Mouse (Mus musculus): ENCODE measurements at regions not wholly inside any gene's neighbourhood (a gene's known extent, or its start where the extent isn't known, plus 50 kb on each side); places are given as distances from the start of the nearest gene placed in this dataset.
A peak's percentile ranks its signal among the peaks of the same experiment; 100 is the strongest.

DNA sequence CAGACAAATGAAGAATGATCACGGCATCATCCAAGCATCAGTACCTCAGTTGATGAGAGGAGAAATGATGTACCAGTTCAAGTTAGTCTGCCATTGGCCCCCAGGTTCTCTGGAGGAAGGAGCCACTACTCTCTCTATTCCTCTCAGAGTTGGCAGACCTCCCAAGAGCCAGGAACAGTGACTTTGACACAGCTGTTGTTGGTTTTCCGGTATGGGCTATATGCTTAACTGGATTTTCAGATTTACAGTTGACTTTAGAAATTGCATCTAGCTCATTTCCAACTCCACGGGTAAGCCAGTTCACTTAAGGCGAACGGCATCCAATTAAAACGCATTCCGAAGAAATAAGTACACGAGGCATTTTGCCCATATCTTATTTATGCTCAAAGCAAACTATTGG is 182.9 kb upstream of the Ppargc1a start:
- DNase-seq = no peak

DNA sequence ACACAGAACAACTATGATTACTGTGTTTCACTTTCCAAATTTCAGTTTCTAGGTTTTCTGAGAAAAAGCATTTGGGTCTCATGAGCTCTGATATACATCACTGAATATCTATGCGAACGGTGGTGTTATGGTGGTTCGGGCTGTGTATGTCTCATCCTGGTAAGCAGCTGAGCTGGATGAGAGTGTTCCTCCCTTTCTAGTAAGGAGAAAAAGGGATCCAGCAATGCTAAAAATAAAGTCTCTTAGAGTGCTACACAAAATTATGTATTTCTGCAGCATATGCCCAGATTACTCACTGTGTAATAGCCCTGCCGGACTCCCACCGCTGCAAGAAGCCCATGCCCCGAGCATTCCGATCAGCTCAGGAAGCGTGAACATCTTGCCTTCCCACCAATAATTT is 173.4 kb upstream of the Ppargc1a start:
- no peak for DNase-seq

DNA sequence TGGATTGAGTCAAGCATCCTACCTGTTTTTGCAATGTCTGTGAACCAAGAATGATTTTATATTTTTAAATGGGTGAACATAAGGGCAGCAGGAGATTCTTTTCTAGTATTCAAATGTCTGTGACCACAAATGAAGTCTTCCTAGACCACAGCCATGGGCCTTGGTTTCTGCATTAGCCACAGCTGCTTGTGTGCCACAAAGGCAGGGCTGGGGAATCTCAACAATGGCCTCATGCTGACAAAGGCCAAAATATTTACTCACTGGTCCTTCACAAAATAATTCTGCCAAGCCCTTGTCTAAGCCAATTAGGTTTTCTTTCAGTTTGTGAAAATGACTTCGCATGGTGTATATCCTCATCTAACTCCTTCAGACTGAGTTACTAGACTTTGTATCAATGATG is 162.7 kb upstream of the Ppargc1a start:
- DNase-seq = no peak

DNA sequence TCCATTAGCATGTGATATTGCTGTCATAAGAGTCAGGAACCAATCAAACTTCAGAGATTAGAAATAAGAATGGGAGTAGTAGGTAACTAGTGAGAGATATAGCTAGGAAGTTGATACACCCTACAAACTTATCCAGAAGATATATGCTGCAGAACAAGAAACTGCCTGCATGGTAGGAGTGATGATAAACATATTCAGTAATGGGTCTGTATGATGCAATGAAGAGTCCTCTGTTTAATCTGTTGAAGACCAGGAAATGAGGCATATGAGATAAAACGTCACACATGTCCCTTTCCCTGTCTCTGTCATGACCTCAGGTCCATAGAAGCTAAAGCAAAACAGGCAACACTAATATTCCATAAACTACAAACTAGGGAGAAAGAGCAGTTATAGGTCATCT is 162.2 kb upstream of the Ppargc1a start:
- no peak for DNase-seq

DNA sequence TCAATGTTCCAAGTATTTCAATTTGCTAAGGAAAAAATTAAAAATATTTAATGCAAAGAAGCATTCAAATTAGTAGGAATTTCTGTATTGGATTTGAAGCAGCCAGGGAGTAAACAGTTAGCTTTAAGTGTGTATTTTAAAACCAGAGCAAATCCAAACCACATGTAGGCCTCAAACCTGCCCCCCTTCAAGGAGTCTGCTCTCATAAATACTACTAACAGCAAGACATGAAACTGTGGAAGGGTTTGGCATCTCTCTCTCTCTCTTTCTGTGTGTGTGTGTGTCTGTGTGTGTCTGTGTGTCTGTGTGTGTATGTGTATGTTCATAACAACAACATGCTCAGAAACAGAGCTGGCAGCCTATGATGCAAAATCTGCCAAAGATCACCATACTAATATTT is 159.2 kb upstream of the Ppargc1a start:
- DNase-seq = no peak

DNA sequence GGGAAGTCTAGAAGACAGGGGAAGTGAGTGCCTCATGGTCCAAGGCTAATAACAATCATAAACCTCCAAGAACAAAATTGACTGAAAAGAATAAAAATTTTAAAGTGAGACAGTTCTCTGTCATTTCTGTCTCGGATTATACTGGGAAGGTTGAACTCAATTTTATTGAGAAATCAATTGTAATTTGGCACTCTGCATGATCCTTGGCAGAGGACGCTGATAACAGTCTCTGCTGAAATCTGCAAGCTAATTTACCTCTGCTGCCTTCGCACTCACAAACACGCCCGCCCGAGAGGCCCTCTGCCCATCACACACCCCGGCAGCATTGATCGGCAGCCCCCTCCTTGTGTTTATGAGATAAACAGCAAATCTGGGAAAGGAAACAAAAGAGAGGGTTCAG is 151.4 kb upstream of the Ppargc1a start:
- no peak for DNase-seq

DNA sequence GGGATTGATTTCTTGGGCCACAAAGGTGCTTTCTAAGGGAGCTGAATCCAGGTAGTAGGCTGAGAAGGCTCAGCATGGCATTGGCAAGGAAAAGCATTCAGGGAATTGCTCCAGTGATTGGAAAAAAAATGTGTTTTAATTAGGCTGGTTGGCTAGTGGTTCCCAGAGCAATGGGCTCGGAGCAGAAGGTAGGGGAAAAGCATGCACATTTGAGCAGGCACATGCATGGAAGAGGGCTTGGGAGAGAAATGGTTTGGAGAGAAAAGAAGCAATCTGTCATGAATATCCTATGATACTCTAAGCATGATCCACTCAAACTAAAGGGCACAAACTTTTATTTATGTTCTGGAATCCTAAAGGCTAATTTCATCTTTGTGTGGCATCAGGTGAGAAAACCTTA is 150.9 kb upstream of the Ppargc1a start:
- DNase-seq = no peak

DNA sequence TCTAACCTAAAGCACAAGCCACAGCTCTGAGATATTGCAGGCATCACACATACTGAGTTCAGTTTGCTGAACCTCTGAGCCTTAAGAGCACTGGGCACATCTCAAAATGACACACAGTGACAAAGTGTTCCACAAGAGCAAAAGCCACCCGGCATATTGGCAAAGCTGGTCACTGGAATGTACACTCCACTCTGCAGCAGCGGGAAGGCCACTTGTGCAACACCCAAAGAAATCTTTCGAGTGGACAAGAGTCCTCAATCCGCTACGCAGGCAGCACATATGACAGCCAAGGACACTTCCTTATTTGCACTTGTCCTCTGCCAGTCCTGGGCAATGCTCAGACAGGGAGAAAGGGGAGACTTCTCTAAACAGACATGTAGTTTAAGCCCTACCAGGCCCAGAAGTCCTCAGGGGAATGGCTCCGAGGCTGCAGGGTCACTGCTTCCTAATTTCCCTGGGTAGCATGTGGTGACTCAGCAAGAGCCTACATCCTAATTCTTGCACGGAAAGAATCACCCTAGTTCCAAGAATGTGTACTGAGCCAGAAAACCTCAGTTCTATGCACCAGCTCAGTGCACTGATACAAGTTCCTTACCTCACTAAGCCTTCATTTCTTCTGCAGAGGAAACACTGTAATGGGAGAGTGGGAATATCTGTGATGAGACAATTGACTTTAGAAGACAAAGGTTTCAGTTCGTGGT is 144.5 kb upstream of the Ppargc1a start:
- peak; percentile 20 to 59 for DNase-seq

DNA sequence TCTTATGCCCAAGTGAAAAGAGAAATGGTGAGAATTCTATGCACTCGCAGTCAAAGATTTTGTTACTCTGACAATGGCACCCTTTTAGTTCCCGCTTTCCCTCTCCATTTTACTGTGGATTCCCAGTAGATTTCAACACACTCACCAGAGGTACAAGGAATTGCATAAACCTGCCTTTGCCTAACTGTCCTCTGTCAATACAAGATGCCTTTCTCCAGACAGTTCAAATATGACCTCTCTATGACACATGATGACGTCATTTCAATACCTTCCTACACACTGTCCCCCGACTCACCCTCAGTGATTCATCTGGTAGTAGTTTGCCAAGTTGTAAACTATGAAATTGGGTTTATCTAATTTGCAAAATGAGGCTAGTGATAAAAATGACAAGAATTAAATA is 143.1 kb upstream of the Ppargc1a start:
- DNase-seq = no peak

DNA sequence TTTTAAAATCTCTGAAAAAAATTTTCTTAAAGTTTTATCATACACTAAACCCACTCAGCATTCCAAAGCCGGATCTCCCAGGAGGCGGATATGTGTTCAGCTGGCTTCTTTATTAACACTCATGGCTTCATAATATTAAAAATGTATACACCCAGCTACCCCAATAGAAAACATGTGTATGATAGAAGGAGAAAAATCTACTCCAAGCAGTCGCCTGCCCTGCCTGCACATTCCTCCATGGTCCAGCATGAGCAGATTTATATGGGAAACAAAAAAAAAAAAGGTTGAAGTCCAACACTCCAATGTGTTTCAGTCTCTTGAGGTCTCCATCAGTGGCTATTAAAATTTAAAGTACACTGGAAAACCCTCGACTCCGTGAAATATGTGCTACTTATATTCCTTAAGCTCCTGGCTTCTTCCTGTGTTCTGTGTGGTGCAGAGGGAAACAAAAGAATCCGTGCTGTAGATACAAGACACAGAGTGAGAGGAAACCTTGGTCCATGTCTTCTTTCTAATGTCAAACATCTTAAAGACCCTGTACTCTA is 142.0 kb upstream of the Ppargc1a start:
- no peak for DNase-seq

DNA sequence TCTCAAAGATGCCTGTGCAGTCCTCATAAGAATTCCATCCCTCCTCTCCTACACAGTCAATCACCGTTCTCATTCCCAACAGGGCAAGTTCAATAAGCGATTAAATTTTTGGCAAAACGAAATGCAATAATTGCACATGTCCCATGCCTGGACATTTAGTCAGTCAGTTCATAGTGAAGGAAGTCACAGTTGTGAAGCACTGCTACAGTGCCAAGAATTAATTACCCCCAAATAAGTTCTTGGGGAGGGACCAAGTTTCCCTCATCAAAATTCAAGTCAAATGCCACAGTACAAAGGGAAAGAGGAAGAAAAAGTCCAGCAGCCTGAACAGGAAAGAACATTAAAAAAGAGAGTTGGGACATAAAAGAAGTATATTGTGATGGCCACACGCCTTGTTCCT is 112.4 kb upstream of the Ppargc1a start:
- no peak for DNase-seq

DNA sequence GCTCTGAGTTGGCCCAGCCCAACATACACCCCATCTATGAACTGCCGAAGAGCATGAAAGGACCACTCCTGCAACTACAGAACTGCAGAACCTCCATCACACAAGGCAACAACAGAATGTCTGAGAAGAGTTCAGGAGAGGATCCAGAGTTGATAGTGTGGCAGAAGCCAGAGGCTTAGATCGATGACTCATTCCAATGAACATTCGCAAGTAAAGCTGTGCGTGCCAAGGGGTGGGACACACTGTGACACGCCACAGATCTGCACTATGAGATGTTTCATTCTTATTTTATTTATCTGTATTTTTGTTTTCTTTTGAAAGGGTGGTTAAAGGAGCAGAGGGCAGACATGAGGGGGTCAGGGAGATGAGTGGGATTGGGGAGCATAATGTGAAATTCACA is 103.7 kb upstream of the Ppargc1a start:
- no peak for DNase-seq

DNA sequence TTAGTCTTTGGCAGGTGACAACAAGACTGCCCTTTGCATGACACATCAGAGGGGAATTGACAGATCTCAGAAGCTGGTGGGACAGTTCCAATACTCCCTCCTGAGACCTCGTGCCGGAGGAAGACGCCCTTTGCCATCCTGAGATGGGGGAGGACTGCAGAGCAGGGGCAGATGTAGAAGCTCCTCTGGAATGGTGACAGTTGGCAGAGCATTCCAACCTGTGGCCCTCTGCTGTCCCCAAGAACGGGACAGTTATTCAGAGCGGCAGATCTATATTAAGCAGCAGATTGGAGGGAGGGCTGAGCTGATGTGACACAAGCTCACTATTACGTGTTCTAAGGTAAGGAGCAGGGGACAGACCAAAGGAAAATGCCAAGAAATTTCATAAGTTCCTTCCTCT is 97.7 kb upstream of the Ppargc1a start:
- no peak for DNase-seq

DNA sequence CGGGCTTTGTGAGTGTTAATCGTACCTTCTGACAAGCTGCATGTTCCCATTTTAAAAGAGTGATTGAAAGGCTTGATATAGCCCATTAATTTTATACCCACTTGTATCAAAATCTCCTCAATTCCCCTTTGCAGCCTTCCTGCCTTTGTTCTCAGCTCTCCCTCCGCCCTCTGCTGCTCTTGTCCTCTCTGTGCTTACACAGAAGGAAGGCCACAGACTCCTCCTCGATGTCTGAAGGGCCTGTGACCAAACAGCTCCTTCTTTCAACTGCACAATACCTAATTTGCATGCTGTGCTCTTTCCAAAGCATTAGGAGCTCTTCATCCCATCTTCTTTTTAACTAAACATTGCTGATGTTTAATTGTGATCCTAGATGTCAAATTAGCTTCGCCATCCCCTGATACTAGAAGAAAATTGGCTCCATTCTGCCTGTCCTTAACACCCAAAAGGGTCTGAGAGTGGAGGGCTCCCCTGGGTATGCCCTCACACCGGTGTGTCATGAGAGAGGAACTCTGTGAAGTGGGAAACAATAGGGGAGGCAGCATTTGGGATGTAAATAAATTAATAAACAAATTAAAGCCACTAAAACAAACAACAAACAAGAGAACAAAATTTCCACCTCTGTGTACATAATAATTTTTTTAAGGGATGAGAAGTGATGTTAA is 90.8 kb upstream of the Ppargc1a start:
- no peak for DNase-seq

DNA sequence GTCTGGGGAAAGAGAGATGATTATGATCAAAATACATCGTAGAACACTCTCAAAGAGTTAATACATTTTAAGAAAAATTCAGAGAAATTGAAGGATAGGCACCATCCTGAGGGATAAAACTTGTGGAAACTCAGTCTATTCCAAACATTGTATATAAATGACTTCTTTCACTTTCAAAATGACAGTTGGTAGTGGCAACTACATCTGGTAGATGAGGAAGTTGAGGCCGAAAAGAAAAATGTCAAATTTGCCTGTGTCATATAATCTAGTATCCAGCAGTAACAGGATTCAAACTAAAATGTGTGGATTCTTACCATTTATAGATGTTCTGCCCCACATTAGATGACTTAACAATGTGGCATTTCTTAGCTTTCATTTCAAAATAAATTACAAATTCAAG is 86.0 kb upstream of the Ppargc1a start:
- no peak for DNase-seq

DNA sequence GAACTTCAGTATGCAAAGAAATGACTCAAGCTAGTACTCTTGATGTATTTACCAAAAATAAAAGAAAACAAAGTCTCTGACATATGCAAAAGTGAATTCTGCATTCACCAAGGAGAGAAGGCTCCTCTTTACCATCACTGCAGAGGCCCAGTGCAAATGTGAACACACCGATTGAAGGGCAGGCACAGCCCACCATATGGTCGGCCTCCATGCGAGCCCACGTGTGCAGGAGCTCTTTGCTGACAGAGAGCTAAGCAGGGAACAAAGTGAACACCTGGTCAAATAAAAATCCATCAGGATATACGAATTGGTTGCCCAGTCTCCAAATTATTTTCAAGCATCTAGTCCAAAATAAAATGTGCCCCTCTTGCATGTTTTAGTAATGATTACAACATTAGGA is 56.9 kb upstream of the Ppargc1a start:
- DNase-seq = no peak
